Mouse (Mus musculus) gonadal fat pad, adult 2 months (tissue): ENCODE measurements around the gene Ralbp1. TPM values are rescaled to one million over a fixed set of nuclear protein-coding genes. Genes with fewer than 3 reads are reported as not detected.
A peak's percentile ranks its signal among the peaks of the same experiment; 100 is the strongest.

Experiments used
- DNase-seq: peaks from one replicate; pipeline ENCODE4 v3.0.0-alpha.2; 2012; ENCODE audit warnings: low read depth
- polyA plus RNA-seq: library from polyadenylated mRNA; depleted of rRNA; stranded (reverse); fragments of >200 nt; gene quantifications from 2 replicates; pipeline ENCODE4 v1.2.3, GENCODE M21; 2012; rRNA removed

Gene Ralbp1
- polyA plus RNA-seq, result 38.3 and 41.8 TPM in 2 replicates

DNA sequence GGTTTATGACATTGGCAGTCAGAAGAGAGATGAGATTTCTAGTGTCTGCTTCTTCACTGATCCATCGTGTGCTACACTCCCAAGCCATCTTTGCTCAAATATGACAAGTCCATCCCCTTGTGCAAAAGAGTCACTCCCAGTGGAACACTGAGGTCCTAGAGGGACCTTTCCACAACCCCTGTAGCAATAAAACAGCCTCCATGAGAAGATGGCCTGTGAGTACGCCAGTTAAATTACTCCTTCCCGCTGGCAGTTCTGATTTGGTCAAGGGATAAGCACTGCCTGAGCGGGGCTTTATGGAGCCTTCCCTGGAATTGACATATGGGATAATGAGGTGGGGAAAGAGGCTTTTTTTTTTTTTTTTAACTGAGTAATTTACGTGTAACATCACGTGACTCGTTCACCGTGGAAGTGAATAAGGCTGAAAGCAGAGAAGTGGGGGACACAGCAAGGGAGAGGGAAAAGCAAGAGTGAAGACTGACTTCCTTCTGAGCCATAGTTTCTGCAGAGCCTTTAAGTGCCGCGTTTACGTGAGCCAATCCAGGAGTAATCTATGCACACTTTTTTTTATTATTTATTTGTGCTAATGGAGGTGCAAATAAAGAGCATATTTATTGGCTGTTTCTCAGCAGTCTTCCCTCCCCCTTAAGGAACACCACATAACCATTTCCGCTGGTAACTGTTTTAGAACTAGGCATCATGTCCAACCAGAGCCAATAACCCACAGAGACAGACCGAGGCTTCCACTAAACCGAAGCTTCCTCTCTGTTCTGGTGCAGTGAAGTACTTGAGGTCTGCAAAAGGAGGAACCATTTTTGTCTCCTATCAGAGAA is at the start of gene Ralbp1:
Gene Ralbp1, minus strand, starts transcription at position 102 of the 833 bp plus-strand sequence.
- DNase-seq, result no peak

DNA sequence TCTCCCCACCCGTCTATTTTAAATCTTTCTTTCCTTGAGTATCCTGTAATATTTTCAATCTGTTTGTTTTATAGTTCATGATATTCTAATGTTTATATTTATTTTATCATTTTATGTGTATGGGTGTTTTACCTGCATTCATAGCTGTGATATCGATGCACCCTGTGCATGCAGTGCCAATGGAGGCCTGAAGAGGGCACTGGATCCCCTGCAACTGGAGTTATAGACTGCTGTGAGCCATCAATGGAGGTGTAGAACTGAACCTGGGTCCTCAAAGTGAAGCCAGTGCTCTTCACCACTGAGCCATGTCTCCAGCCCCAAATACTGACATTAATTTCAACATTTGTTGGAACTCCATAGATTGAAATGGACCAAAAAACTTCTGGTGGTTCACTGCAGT is 48.1 kb upstream of the Ralbp1 start:
- DNase-seq, result no peak

DNA sequence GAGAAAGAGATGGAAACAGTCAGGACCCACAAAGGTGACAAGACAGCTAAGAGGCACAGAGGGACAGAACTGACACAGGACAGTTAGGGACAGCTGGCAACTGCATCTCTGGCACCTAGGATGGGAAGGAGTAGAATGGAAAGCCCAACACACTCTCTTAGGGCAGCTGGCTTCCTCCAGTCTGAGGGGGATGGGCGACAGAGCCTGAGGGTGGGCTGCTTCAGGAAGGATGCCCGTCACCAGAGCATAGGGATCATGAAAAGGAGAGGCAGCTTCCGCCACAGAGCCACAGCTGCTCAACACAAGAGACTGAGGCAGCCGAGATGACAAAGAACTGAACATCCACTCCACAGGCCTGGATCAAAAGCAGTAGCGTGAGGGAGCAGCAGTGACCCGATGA is 45.9 kb upstream of the Ralbp1 start:
- no peak for DNase-seq

DNA sequence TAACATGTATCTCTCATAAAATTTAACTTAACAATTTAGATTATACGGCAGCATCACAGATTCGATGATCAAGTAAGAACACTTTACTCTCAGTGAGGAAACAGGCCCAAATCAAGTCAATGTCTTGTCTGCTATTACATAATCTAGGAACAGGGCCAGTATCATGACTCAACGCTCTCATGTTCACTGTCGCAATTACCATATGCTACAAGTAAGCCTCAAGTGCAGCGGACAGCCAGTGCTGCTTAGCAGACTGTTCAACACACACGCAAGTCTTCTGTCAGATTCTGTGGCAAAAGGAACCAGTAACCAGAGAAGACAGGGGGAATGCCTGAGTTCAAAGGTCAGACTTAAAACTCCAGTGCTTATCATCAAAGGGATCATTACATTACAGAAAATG is 45.4 kb upstream of the Ralbp1 start:
- DNase-seq, result peak; percentile 93

DNA sequence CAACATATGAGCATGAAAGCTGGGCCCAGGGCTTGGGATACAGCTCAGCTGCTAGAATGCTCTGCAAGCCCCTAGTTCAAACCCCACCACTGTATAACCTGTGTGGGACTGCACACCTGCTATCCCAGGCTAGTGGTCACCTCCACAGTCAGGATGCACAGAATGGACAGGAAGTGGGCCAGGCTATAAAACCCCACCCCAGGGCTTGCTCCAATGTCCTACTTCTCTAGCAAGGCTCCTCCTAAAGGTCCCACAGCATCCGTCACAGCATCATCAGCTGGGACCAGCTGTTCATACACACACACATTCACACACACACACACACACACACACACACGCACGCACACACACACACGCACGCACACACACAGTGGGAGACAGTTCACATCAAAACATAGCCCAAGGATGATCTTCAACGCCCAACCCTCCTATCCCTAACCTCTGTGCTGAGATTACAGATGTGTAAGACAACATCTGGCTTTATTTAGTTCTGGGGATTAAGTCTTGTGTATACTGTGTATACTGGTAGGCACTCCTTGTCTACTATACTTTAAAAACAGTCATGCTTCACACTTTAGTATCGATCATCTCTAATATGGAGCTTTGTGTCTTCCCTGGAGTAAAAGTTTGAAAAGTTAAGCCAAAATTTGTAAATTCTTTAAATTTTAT is 44.7 kb upstream of the Ralbp1 start:
- no peak for DNase-seq

DNA sequence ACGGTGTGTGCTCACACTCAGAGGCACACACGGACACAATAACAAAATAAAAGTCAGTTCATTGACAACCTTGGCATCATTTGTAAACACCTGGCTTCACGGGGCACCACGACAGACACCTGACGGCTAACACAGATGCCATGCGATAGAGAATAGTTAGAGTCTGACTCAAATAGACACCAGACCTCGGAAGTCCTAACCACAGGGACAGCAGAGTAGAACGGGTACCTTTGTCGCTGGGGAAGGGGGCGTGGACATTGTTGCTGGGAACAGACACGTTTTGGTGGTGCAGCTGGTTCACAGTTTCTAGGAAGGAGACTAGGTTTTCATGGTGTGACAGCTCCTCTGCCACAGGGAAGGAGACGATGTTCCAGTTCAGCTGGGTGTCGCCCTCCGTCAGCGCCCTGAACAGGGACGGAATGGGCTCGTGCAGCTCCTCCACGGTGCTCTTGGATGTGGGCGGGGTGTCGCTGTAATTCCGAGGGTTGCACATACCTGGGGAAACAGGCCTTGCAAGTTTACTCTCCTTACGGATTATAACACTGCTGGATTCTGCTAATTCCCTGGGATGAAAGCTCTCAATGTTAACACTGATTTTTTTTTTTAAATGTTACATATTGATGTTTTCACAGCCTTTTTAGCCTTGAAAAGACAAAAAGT is 43.9 kb upstream of the Ralbp1 start:
- peak; percentile 54 for DNase-seq

DNA sequence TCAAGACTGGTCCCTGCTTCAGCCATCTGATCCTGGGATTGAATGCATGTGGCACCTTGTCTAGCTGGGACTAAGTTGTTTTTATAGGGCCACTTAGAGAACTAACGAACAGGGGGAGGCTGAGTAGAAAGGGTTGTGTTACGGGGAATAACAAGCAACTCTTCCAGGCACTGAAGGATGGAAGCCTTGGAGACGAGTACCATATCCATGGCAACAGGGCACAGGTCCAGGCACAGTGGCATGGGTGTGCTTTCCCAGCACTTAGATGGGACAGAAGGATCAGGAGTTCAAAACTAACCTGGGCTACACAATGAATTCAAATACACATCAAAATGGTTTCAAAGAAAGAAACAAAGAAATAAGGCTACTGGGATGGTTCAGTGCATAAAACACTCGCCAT is 41.5 kb upstream of the Ralbp1 start:
- DNase-seq, result no peak

DNA sequence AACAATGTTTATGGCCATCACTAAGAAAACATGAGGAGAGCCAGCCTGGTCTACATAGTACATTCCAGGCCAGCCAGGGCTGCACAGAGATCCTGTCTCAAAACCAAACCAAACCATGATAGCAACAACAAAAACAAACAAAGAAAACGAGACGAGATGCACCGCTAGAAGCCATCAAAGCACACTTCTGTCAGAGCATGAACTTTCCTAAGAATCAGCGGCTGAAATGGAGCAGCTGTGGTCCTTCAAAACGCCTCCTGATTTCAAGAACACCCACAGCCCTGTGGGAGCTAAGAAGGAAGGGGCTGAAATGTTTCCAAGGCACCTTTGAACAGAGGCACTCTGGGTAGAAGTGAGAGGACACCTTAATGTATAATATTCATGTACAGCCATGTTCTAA is 38.6 kb upstream of the Ralbp1 start:
- DNase-seq, result no peak

DNA sequence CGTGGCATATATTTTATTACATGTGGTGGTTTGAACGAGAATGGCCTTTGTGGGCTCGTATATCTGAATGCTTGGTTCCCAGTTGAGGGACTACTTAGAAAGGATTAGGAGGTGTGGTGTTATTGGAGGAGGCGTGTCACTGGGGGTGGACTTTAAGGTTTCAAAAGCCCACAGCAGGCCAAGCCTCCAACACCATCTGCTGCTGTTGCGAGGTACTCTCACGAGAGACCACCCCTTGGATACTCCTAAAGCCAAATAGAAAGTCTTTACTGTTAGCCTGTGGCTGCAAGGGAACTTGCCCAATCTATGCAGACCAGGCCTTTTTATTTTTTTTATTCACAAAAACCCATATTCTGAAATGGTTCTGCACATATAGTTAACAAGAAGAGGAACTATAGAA is 36.4 kb upstream of the Ralbp1 start:
- no peak for DNase-seq

DNA sequence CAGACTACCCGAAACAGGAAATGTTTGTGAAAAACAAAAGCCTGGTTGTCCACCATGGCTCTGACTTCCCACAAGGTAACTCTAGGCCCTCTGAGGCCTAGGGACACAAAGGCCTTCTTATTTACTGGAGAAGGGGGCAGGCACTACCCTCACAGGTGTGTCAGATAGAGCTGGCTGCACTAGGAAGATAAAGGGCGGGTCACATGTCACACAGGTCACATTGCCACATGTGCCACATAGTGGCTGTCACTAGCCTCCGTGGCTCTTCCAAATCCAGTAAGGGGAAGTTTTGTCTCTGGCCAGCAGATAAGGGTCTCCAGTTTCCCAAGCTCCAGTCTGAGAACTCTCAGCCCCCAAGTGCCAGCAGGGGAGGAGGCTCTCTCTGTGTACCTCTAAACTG is 33.6 kb upstream of the Ralbp1 start:
- DNase-seq, result no peak

DNA sequence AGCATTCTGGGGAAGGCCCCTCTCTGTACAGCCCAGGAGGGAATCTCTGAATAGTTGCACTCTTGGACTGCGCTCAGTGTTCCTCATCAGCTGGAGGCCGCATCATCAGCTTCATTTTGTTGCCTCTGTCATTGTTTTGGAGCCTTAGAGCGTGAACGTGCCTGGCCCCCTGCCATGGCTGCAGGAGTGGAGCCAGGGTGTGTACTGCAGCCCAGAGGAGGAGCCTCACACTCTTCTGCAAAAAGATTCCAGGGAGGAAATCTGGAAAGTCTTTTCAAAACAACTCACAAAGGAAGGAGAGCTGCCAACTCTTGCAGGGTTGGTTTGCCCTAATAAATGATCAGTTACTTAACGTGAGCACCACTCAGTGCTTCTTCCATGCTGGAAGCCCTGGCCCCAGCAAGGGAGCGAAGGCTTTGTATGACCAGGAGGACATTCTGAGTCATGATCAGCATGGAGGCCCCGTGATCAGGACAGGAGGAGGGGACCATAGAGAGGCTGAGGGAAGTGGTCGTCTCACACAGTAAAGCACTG is 30.6 kb upstream of the Ralbp1 start:
- no peak for DNase-seq

DNA sequence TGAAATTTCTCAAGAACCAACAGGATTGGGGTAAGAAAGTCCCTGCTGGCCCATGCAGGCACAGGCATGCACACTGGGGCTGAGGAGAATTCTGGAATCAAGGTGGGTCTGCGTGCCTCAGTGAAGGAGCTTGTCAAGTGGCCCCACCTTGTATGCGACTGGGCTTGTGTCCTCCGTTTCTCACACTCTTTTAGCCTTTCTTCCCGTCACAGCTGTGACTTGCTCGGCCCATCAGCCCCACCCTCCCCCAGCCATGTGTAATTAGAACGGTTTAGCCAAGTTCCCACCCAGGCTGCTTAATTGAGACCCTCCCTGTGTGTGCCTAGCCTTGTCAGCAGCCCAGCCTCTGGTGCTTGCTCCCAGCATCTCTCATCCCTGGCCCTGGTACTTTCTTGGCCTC is 28.5 kb upstream of the Ralbp1 start:
- DNase-seq, result no peak

DNA sequence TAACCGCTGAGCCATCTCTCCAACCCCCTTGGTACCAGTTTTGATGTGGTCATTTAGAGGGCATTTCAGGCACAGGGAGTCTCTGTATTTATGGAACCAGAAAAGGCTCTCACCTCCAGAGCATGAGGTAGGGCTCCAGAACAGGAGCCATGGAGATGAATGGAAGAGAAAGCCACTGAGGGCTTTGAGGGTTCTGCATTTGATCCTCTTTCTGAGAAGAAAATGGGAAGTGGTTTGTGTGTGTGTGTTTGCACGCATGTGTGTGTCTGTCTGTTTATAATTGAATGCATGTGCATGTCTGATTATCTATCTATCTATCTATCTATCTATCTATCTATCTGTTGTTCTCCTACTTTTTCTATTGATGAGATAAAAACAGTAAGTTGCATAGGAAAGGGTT is 26.6 kb upstream of the Ralbp1 start:
- DNase-seq, result no peak

DNA sequence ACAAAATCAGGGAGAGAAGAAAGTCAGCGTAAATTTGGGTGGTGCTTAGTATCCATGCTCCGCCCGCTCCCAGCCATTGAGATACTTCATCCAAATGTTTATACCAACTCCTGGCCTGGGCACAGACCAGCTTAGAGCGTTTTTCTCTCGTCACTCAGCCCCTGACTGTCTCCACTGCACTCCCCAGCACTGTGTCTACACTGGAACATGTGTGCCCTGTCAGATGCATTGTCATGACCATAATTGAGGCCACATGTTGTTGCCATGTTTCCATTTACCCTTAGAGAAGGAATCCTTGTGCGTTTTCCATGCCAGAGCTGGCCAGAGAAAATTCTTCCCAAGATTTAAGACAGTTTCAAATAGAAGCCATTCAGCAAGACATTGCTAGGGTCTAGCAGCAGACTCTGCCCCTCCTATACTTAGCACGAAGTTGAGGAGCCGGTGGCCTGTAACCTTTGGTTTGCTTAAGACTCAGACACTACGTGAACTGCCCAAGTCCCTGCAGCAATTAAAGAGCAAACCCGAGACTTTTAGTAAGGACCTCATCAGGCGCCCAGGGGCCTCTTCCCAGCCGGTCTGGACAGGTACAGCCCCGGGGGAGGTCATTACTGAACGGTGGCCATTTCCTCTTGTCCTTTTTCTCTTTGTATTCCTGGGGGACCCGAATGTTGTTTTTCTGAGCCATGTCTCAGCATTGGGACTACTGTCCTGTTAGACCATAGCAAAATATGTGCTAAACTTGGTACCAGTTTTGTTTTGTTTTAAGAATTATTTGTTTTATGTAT is 25.9 kb upstream of the Ralbp1 start:
- DNase-seq, result no peak

DNA sequence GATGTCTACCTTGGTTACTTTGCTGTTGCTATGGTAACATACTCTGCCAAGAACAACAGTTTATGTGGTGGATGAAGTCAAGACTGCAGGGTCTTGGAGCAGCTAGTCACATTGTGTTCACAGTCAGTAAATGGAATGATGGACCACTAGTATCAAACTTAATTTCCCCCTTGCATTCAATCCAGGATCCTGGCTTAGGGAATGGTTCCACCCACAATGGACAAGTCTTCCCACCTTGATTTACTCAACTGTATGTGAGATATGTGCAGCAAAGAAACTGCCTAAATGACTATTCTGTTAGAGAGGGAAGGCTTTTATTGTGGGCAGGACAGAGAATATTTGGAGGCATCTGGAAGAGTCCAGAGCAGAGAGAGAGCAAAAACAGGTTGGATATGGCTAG is 22.7 kb upstream of the Ralbp1 start:
- DNase-seq, result no peak

DNA sequence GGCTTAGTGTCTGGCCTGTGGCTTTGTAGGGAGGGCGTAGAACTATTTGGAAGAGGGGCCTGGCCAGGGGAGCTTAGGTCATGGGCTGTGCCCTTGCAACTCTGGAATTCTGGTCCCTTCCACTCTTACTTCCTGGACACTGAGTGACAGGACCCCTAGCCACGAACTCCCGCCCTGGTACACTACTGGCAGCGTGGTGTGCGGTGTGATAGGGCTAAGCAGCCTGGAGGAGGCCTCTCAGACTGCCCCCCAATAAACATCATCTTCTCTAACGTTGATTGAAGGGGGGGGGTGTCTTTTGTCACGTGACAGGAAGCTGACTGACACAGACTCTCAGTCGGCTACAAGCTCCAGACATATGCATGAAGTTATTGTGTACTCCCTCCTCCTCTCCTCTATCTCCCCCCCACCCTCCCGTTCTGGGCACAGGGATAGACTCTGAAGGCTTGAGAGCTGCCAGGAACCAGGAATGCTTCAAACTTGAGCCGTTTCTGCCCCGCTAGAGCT is 21.4 kb upstream of the Ralbp1 start:
- no peak for DNase-seq

DNA sequence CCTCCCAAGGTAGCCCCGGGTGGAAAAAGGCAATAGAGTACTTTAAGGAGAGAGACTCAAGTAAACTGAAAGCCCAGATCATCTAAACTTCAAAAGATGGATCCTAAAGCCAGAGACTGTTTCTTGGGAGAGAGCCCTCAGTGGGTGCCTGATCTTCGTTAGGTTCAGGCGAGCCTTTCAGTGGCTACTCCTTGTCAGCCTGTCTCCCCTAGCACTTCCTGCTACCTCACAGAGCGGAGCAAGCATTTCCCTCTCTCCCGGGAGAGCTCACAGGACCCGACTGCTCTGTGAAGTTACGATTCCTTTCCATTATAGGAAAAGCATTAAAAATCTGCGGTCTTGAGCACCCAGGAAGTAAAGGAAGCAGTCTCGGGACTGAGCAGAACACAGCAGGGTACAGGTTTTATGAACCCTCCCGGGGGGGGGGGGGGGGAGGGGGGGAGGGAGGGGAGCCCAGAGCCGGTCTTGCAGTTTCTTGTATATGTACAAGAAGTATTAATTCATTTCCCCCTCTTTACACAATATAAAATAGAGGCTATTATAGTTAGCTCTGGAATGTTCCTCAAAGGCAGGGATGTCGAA is 20.8 kb upstream of the Ralbp1 start:
- DNase-seq, result no peak

DNA sequence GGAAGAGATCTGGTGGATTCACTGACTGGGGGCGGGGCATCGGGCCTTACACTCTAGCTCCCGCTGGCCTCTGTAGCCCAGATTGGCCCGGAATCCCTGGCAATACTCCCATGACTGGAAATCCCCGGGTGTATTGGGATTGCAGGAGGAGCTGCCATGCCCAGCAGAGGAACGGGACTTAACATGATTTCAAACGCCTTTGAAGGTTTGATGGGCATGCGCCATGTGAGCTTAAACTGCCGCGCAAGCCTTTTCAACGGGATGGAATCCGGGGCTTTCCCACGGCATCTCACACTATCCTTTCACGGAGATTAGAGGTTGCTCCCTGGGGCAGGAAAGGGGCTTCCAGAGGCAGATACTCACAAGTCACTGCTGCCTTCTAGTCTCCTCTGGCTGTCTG is 19.6 kb upstream of the Ralbp1 start:
- DNase-seq, result no peak

DNA sequence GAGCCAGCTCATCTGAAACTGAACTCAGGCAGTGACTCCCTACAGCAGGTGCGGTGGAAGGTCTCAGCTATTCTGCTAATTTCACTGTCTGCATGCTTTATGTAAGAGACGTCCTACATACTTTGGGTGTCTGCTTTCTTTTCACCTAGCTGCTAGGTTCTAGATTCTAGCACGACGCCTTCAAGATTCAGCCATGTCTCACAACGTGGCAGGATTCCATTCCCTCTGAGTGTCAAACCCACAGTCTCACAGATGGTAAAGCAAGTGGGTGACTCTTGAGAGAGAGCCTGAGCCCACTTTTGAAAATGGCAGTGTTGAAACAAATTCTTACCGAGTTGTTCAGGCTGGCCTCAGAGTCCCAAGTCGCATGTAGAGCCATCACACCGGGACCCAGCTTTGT is 18.2 kb upstream of the Ralbp1 start:
- DNase-seq, result no peak

DNA sequence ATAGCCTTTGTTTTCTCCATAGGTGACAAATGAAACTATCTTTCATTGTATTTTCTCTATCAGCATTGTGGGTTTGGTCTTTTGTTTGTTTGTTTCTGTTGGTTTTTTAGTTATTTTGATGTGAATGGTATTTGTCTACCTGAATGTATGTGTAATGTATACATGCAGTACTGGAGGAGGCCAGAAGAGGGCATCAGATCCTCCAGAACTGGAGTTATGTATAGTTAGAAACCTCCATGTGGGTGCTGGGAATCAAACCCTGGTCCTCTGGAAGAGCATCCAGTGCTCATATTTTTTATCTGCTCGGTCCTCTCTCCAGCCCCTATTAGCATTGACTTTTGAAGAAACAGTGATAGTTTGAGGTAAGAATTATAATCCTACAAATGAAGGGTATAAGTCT is 17.4 kb upstream of the Ralbp1 start:
- no peak for DNase-seq

DNA sequence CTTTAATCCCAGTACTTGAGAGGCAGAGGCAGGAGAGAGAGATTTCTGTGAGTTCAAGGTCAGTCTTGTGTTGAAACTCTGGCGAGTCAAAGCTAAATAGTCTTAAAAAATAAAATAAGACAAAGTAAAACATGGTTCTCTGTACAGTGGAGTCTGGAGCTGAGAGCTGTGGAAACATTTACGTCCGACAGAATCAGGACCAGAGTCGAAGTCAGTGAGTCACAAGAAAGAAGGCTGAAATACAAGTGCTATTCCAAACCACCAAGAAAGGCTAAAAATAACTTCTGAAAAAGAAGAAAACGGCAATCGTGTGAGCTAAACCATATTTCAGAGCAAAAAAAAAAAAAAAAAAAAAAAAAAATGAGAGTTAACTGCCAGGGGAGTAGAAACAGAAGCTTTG is 16.7 kb upstream of the Ralbp1 start:
- DNase-seq, result no peak
